Mouse (Mus musculus) ES-Bruce4 (cell line): ENCODE data around the gene Shroom1. TPM values are rescaled to one million over a fixed set of nuclear protein-coding genes. Genes with fewer than 3 reads are reported as not detected.

Experiments used
- H3K27ac ChIP-seq: 2 replicates; pipeline ENCODE4 v1.5.1; 2012; ENCODE audit warnings: low read length, inconsistent platforms; ENCODE audit not compliant: insufficient read depth
- H3K27me3 ChIP-seq: 2 replicates; pipeline ENCODE4 v1.6.1; 2012; ENCODE audit warnings: mild to moderate bottlenecking, low read length, inconsistent platforms; ENCODE audit not compliant: control insufficient read depth, poor library complexity, insufficient read depth, severe bottlenecking
- H3K36me3 ChIP-seq: 2 replicates; pipeline ENCODE4 v1.6.1; 2012; ENCODE audit warnings: inconsistent platforms, mild to moderate bottlenecking, low read length, moderate library complexity; ENCODE audit not compliant: control insufficient read depth, poor library complexity, insufficient read depth, severe bottlenecking
- H3K4me1 ChIP-seq: one replicate; pipeline ENCODE4 v1.8.1; 2011; ENCODE audit warnings: low read length; ENCODE audit not compliant: control insufficient read depth, insufficient read depth
- H3K4me3 ChIP-seq: 2 replicates; pipeline ENCODE4 v1.5.1; 2011; ENCODE audit warnings: low read depth, mild to moderate bottlenecking, low read length
- H3K9ac ChIP-seq: 2 replicates; pipeline ENCODE4 v1.6.1; 2012; ENCODE audit warnings: low read depth, mild to moderate bottlenecking, inconsistent platforms; ENCODE audit not compliant: poor library complexity, severe bottlenecking
- H3K9me3 ChIP-seq: replicated peaks from 2 replicates; pipeline ENCODE4 v1.6.1; 2012; ENCODE audit warnings: mild to moderate bottlenecking, low read length, inconsistent platforms; ENCODE audit not compliant: control insufficient read depth, poor library complexity, insufficient read depth, severe bottlenecking
- CTCF ChIP-seq: IDR thresholded peaks from one replicate; pipeline ENCODE4 v1.8.1; 2011; ENCODE audit warnings: low read depth, low read length
- EP300 ChIP-seq: IDR thresholded peaks from 2 replicates; pipeline ENCODE4 v1.6.1; 2011; ENCODE audit warnings: low read depth, low read length; ENCODE audit not compliant: insufficient read depth
- POLR2A ChIP-seq: IDR thresholded peaks from one replicate; pipeline ENCODE4 v1.8.1; 2011; ENCODE audit warnings: low read length; ENCODE audit not compliant: insufficient read depth
- polyA plus RNA-seq: library from polyadenylated mRNA; stranded (reverse); fragments of >200 nt; gene quantifications from 2 replicates; pipeline ENCODE4 v1.2.4, GENCODE M21; 2011; ENCODE audit warnings: low read depth; ENCODE audit not compliant: missing spikeins, insufficient read depth, insufficient read length

The Shroom1 gene
- polyA plus RNA-seq, 1 experiment: 0.39 TPM

GRCm38 (mm10) chr11:53430300-53430669 is 26.7 kb upstream of the Shroom1 start:
- H3K27me3 ChIP-seq: no peaks in the 10 kb centered on the region
- peaks cover 14% of the 10 kb centered on the region for H3K36me3 ChIP-seq
- no peaks in the 10 kb centered on the region for H3K9me3 ChIP-seq
- H3K4me3 ChIP-seq: peak overlapping the region; percentile 91
- TF ChIP-seq CTCF (no peak), EP300 (no peak), POLR2A (no peak)
- H3K27ac ChIP-seq: peak overlapping the region; percentile 52
- H3K4me1 ChIP-seq: peaks cover 2% of the 10 kb centered on the region
- peak overlapping the region; percentile 87 for H3K9ac ChIP-seq

- TF ChIP-seq EP300: no peak
- TF ChIP-seq POLR2A: peak; percentile 43
Measured at GRCm38 (mm10) chr11:53430670-53431346, 26.2 kb upstream of the Shroom1 start, which contains the start of the genes Uqcrq and Gdf9. Gene Uqcrq (minus strand): TSS chr11:53430831. Gene Gdf9 (plus strand): TSS chr11:53431023.

GRCm38 (mm10) chr11:53431347-53432056 is 25.5 kb upstream of the Shroom1 start:
- Histone ChIP-seq H3K9ac (peak overlapping the region; percentile 62), H3K27ac (peak overlapping the region; percentile 85), H3K27me3 (no peaks in the 10 kb centered on the region), H3K4me3 (peak overlapping the region; percentile 75), H3K4me1 (peaks cover 2% of the 10 kb centered on the region), H3K36me3 (peaks cover 14% of the 10 kb centered on the region), H3K9me3 (no peaks in the 10 kb centered on the region)
- no peak for TF ChIP-seq POLR2A
- no peak for TF ChIP-seq EP300
- TF ChIP-seq CTCF: no peak

More at GRCm38 (mm10) chr11:53430670-53431346, 26.2 kb upstream of the Shroom1 start, which contains the start of the genes Uqcrq and Gdf9:
- peak within 1 kb of the TSS; percentile 91 for H3K4me3 ChIP-seq
- H3K36me3 ChIP-seq: peaks cover 14% of the 10 kb centered on the region
- peak within 1 kb of the TSS; percentile 87 for H3K9ac ChIP-seq
- peak within 1 kb of the TSS; percentile 85 for H3K27ac ChIP-seq
- no peaks in the 10 kb centered on the region for H3K9me3 ChIP-seq
- no peaks in the 10 kb centered on the region for H3K27me3 ChIP-seq
- H3K4me1 ChIP-seq: peaks cover 2% of the 10 kb centered on the region

DNA sequence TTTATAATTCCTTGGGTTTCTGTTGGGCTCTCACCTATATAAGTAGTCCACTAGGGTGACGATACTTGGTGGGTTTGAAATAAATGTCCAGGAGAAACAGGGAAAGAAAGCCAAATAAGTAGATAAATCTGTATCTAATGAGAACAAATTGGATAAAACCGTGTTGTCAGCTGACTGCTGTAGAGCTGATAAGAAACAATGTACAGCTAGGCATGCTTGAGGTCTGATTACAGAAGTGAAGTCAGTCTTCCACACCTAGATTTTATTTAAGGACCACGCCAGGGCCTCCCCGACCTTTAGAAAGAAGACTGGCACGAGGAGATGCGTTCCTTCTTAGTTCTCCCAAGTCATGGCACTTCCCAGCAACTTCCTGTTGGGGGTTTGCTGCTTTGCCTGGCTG is 23.9 kb upstream of the Shroom1 start:
- Histone ChIP-seq H3K4me1 (peaks cover 2% of the 10 kb centered on the region), H3K27ac (no peak overlapping the region), H3K9me3 (no peaks in the 10 kb centered on the region), H3K9ac (no peak overlapping the region), H3K36me3 (peaks cover 9% of the 10 kb centered on the region), H3K27me3 (no peaks in the 10 kb centered on the region), H3K4me3 (no peak overlapping the region)
- TF ChIP-seq POLR2A (no peak), CTCF (no peak), EP300 (no peak)

DNA sequence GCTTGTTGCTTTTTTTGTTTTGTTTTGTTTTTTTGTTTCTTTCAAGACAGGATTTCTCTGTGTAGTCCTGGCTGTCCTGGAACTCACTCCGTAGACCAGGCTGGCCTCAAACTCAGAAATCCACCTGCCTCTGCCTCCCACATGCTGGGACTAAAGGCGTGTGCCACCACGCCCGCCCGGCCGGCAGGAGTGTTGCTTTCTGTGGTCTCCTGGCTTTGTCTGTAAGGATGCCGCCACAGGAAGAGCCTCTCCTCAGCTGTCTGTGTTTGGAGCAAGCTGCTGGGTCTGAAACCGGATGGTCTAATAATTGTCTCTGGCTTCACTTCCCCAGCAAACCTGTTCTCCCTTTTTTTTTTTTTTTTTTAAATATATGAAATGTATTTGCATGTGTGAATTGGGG is 21.5 kb upstream of the Shroom1 start:
- Histone ChIP-seq H3K4me1 (no peaks in the 10 kb centered on the region), H3K36me3 (no peaks in the 10 kb centered on the region), H3K4me3 (no peak overlapping the region), H3K27me3 (no peaks in the 10 kb centered on the region), H3K27ac (no peak overlapping the region), H3K9ac (no peak overlapping the region), H3K9me3 (no peaks in the 10 kb centered on the region)
- TF ChIP-seq POLR2A: no peak

GRCm38 (mm10) chr11:53436338-53436737 is 20.7 kb upstream of the Shroom1 start:
- H3K27me3 ChIP-seq: no peaks in the 10 kb centered on the region
- no peaks in the 10 kb centered on the region for H3K4me1 ChIP-seq
- no peak for TF ChIP-seq EP300
- TF ChIP-seq POLR2A: no peak
- no peak for TF ChIP-seq CTCF
- H3K36me3 ChIP-seq: no peaks in the 10 kb centered on the region
- H3K9me3 ChIP-seq: no peaks in the 10 kb centered on the region
- no peak overlapping the region for H3K4me3 ChIP-seq
- no peak overlapping the region for H3K27ac ChIP-seq
- no peak overlapping the region for H3K9ac ChIP-seq
